Mouse (Mus musculus) naive thymus-derived CD4-positive, alpha-beta T cell, adult 2 months (primary cell): Measurements from ENCODE around the gene Prdm5.

Experiments
- DNase-seq: peaks from one replicate; pipeline ENCODE4 v3.0.0-alpha.2; 2011; ENCODE audit warnings: low read depth

The Prdm5 gene

DNA sequence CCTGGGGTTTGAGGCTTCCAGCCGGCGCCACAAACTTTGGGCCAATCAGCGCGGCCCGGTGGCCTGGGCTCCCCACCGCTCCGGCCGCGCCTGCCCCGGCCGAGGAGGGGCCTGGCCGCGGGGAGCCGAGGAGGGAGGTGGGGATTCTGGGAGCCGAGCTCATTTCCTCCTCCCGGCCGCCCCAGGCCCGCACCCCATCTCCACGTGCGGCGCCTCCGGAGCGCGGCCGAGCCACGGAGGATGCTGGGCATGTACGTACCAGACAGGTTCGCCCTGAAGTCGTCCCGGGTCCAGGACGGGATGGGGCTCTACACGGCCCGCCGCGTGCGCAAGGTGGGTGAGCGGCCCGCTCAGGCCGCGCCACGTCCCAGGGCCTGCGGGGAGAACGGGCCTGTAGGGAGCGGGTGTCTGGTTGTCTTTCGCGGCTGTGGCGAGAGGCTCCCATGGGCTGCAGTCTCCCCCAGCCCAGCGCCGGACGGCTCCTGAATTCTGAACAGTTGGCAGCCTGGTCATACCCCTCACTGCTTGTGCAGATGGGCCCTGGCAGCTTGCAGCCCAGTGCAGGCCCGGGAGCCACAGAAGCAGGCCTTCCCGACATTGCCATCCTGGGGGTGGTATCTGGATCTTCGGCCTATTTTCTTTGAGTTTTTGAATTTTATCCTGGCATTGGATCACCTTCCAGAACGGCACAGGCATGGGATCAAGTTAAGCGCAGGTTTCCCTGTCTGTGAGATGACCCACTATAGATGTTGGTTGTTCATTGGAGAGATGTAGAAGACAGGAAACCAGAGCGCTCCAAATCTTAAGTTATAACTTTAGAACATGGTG, at the start of gene Prdm5:
TSS of gene Prdm5 (plus strand) at position 128 of the 828 bp plus-strand sequence.
- peak; percentile 22 for DNase-seq

DNA sequence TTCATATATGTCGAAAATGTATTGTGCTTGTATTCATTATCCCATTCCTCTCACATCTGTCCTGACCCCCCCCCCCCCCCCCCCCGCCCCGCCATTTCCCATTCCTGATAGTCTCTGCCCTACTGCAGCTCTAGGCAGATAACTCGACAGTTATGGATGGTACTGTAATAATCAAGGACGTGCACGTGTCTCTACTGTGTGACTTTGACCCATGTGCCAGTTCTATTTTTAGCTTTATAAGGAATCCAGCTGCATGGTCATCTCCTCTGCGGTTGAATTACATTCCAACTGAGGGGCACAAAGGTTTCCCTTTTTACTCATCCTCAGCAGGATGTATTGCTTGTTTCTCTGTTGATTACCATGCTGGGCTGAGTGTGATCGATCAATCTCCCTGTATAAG, 39.3 kb upstream of the Prdm5 start:
- no peak for DNase-seq

DNA sequence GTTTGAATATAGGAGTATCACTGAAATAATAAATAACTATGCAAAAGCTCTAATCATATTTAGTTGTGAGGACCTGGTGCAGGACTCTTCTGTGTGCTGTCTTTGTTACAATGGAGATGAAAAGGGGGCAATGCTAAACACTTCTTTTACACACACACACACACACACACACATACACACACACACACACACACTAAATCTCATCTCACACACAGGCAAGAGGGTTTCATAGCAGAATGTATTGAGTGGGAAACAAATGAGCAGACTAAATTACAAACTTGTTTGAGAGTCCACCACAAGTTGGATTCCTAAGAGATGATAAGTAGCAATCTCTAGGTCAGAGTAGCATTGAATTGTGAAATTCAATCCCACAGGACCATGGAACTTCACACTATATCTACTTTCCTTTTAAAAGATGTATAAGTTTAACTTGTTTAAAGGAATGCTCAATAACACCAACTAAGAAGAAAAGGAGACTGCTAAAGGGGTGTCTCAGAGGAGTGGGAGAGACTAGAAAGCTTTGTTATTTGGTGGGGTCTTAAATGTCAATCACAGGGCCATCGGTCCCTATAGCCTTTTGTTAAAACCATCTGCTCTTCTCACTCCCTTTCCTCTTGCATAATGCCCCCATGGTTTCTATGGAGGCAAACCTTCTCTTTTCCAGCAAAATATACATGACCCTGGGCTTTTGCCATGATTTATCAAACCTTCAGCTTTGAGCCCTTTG, 35.5 kb upstream of the Prdm5 start:
- no peak for DNase-seq

DNA sequence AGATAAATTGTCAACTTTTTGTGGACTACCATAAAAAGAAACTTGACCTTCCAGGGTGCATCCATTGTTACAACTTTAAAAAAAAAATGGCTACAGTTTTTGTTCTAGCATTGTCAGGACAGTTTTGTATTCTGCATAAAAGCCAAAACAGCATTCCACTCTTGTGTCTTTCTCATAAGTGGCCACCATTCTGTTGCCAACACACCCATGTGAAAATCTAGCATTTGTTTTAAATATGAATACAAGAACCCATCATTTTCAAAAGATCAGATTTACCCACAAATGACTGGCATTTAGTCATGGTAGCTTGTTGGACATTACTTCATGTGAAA, 35.0 kb upstream of the Prdm5 start:
- no peak for DNase-seq

DNA sequence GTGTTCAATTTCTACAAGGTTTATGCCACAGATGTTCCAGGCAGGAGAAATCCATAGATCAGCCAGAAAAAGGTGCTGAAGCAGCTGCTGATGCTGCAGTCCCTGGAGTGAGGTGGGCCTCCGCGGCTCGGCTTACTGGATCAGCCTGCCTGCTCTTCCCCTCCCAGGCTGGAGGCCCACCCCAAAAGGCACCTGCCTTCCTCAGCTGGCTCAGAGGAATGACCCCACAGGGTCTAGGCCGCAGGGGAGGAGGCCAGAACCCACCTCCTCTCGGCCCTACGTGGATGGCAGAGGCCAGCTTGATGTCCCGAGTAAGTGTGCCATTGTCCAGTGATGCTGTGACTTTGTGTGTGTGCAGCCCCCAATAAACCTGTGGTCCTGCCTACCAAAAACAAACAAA, 20.6 kb upstream of the Prdm5 start:
- no peak for DNase-seq

DNA sequence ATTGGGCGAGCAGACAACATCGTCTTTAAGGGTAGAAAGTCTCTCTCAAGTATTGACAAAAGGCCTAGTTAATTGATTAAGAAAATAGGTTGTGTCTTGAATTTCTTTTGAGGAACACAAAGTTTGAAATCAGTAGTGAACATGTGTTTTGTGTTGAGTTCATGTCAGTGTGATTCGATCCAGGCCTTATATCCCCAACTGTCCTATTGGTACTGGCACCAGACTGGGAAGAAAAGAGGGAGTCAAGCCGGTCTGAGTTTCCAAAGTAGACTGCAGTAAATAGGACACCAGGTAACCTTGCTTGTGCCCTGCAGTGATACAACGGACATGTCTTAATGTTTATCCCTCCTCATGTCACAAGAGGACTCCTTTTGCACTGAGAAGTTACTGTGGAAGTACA, 19.6 kb upstream of the Prdm5 start:
- no peak for DNase-seq

GRCm38 (mm10) chr6:65760073-65760472, 18.7 kb upstream of the Prdm5 start:
- DNase-seq: no peak

DNA sequence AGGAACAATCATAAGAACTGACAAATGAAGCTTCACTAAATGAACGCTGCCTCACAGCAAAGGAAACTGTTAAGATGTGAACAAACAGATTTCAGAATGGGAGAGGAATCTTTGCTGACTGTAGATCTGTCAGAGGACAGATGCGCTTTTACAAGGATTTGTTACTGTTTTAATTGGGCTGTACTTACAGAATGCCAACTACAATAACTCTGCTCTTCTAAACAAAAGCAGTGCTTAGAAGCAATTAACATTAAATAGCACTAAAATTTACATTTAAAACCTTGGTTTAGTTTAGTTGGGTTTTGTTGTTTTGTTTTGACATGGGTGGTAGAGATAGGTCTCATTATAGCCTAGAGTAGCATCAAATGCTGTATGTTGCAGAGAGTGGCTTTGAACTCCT, 14.3 kb upstream of the Prdm5 start:
- DNase-seq: no peak

DNA sequence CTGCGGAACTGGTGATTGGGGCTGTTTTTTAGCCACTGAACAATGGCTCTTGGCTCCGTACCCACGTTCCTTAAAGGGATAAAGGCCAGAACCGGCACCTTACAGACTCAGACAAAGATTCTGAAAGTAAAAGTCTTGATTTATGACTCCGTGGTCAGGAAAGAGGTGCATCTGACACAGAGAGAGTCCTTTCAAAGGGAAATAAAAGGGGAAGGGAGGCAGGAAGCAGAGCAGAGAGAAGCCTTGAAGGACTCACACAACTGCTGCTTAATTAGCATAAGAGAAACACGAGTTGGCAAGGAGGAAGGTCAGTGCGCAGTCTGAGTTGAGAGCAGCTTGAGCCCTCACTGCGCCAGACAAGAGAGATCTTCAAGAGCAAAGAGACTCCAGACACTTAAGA, 13.7 kb upstream of the Prdm5 start:
- peak; percentile 48 for DNase-seq

GRCm38 (mm10) chr6:65765752-65766397, 12.9 kb upstream of the Prdm5 start:
- no peak for DNase-seq

GRCm38 (mm10) chr6:65767911-65768310, 10.9 kb upstream of the Prdm5 start:
- no peak for DNase-seq

DNA sequence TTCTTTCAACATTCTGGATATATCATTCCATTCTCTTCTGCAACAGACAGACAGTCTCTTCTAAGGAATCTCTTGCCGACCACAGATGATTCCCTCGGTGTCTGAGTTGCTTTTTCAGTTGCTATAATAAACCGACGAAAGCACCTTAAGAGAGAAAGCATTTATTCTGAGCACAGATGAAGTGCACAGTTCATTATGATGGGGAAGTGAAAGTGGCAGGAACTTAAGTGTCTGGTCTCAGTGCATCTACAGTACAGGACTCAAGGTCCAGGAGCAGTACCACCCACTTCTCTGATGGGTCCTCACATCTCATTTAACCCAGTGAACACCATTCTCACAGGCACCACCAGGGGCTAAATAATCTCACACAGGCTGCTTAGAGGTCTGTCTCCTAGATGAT, 5.2 kb upstream of the Prdm5 start:
- DNase-seq: no peak

DNA sequence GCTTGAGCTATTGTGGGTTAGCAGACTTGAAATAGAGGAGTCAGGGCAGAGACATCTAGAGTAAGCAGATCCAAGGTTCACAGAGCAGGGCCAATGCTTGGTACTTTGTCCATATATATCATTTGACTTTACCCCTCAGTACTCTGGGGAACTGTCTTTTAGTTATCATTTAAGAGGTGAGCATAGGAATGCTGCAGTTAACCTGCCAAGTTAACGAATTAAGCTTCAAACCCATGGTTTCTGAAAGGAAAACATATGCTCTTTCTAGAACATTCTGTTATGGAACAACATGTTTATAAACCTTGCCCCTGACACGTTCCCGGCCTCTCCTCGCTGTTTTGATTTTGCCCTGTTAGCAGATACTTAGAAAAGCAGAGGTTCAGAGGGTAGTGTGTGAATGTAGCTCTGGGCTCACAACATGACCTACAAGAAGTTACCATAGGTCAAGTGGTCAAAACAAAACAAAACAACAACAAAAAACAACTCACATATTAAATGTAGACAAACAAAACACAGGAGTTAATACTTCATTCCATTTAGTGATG, 973 bp downstream of the Prdm5 start:
- no peak for DNase-seq

DNA sequence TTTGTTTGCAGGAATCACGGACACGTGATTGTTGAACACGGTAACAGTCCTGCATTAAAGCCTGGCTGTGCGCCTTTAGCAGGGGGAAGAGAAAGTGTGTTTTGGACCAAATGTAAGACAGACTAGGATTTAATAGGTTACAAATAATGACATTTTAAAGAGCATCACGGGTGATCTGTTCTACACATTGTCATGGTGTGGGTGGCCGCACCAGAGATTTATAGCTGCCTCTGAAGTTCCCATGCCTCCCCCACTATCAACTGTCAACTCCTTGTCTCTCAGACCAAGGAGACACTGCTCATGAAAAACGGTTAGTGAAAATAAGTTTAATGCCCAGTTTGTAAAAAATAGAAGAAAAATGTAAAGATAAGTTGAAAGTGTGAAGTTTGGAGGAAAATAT, 2.7 kb downstream of the Prdm5 start:
- no peak for DNase-seq

DNA sequence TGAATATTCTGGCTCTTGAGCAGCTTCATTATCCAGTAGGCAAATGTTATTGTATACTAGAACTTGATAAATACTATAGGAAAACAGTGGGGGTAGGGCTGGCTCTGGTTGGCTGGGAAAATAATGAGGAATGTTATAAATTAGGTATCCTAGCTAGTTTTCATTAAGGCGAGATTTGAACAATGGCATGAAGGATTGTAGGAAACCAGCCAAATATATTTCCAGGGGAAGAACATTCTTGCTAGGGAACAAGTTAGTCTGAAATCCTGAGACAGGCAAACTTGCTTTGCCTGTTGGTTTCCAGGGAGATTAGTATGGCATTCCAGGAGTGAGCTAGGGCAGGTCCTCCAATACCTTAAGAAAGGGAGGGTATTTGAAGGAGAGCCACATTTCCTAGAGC, 4.9 kb downstream of the Prdm5 start:
- no peak for DNase-seq

GRCm38 (mm10) chr6:65792923-65793322, 14.1 kb downstream of the Prdm5 start:
- DNase-seq: no peak

GRCm38 (mm10) chr6:65796552-65796951, 17.8 kb downstream of the Prdm5 start:
- DNase-seq: no peak

DNA sequence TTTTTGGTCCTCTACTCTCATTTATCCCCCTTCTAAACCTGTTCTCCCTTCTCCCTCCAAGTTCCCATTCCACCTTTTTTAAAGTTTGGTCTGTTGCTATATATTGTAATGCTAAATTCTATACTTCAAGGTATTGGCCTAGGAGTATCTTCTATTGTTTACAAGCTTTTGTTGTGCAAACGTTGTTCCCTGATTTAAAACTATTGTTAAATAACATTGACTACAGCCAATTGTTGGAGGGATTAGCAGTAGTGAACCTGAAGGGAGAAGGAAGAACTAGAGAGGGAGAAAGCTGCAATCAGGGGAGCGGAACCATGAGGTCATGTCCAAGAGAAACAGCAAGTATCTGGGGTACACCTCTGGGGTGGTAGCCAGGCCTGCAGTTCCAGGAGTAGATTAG, 18.5 kb downstream of the Prdm5 start:
- no peak for DNase-seq

DNA sequence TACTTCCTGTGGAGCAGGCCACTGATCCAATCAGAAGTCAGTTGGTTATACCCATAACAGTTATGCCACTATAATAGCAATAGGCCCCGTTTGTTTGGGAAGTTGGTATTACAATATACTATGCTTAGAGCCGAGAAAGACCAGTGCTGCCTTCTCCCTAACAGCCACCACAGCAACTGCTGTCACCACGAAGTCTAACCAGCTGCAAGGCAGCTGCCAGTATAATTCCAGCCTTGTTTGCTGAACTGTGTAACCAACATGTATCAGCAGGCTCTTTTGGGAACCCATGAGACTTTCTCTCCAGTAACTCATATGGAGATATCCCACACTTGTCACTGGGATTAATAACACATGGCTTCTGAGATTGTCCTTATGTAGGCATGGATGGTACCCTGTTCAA, 19.6 kb downstream of the Prdm5 start:
- DNase-seq: no peak

DNA sequence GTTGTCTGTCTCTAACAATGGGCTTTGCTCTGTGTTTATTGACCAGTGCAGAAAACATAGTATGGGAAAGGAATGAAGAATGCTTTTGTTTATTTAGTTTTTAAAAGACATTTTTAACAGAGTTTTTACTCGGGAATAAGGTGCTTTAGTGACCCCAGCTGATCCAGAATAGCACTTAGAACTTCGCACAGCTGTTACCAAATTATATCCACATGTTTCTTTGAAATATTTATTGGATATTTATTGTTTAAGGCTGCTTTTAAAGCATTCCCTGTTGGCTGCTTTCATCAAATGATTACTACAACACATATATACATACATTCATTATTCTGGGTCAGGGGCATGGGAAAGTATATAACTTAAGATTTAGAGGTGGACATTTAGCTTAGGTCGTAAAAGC, 32.9 kb downstream of the Prdm5 start:
- no peak for DNase-seq

DNA sequence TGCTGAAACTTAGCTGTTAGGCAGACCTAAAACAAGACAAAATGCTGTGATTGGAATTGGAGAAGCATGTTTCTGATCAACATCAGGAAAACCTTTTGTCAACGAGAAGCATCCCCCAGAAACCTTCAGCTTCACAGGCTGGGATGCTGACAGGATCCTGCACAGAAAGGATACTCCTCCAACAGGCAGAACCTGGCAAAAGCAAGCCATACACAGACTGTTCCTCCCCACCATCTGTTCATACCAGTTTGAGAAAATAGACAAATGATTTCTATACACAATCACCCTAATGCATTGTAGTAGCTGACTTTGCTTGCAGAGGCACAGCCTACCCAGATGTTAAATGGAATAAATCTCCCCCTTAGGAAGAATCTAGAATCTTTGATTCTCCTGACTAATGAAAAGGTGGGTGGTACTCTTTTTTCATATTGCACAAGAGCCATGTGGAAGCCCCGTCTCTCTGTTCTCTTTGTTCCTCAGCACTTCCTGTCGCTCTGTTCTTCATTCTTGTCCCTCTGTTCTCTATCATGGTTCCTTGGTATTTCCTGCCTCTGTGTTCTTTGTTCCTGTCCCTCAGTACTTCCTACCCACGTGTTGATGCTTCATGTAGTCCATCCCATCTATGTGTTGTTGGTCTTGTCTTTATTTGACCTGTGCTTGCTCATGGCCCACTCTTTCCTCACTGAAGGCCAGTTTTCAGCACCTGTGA, 39.4 kb downstream of the Prdm5 start:
- peak; percentile 48 for DNase-seq

GRCm38 (mm10) chr6:65828656-65829055, 49.9 kb downstream of the Prdm5 start:
- no peak for DNase-seq
